Mouse (Mus musculus): ENCODE measurements around the gene Mt3. TPM values are rescaled to one million over a fixed set of nuclear protein-coding genes. Genes with fewer than 3 reads are reported as not detected.
A peak's percentile ranks its signal among the peaks of the same experiment; 100 is the strongest.

Mt3 gene
- polyA plus RNA-seq, 1 experiment from 2014 or later, result 14.1 TPM

- WGBS, result 84% methylated on average over 6 of the region's 6 CpGs
- H3K9me3 ChIP-seq (ENCODE audit: control insufficient read depth, low read length), result no peaks in the 10 kb centered on the region
- H3K4me2 ChIP-seq (ENCODE audit: low read depth, low read length), result no peak overlapping the region
- ATAC-seq (ENCODE audit: low read depth), result no peak
- H3K27me3 ChIP-seq (replicated peaks; ENCODE audit: control insufficient read depth, insufficient read depth, low read length), result no peaks in the 10 kb centered on the region
- no peaks in the 10 kb centered on the region for H3K36me3 ChIP-seq (ENCODE audit: control insufficient read depth, insufficient read depth, low read length)
- no peak overlapping the region for H3K27ac ChIP-seq (replicated peaks; ENCODE audit: low read depth, low read length)
- H3K9ac ChIP-seq (ENCODE audit: low read depth, low read length), result no peak overlapping the region
- H3K4me1 ChIP-seq (ENCODE audit: control insufficient read depth, insufficient read depth, low read length), result no peaks in the 10 kb centered on the region
- DNase-seq (ENCODE audit: low spot score), result no peak
- no peak overlapping the region for H3K4me3 ChIP-seq (ENCODE audit: low read depth, low read length)
Observed at GRCm38 (mm10) chr8:94135556-94135955, 16.9 kb upstream of the Mt3 start.

DNA sequence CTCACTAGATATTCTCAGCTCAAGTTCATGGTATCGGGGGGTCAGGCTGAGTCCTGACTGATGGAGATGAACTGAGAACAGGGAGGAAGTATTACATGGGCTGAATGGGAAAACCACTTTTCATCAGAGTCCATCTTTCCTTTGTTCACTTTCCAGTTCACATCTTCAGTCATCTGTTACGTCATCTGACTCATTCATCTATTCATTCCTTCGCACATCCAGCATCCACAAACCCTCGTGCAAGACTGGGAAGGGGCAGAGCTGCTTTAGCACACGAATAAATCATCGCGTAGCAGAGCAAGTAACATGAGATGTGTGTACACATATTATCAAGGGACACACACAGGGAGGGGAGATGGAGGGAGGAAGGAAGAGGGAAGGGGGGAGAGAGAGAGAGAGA, 16.2 kb upstream of the Mt3 start:
- Histone ChIP-seq H3K36me3 (ENCODE audit: control insufficient read depth, insufficient read depth, low read length) (no peaks in the 10 kb centered on the region), H3K27ac (replicated peaks; ENCODE audit: low read depth, low read length) (no peak overlapping the region), H3K27me3 (replicated peaks; ENCODE audit: control insufficient read depth, insufficient read depth, low read length) (no peaks in the 10 kb centered on the region), H3K4me1 (ENCODE audit: control insufficient read depth, insufficient read depth, low read length) (no peaks in the 10 kb centered on the region), H3K4me2 (ENCODE audit: low read depth, low read length) (no peak overlapping the region), H3K4me3 (ENCODE audit: low read depth, low read length) (no peak overlapping the region), H3K9me3 (ENCODE audit: control insufficient read depth, low read length) (no peaks in the 10 kb centered on the region), H3K9ac (ENCODE audit: low read depth, low read length) (no peak overlapping the region)
- ATAC-seq (ENCODE audit: low read depth) (no peak), DNase-seq (ENCODE audit: low spot score) (no peak)
- WGBS, result 60% methylated on average over 7 of the region's 7 CpGs

- no peak within 1 kb of the TSS for H3K9ac ChIP-seq (ENCODE audit: low read depth, low read length)
- H3K4me1 ChIP-seq (ENCODE audit: control insufficient read depth, insufficient read depth, low read length), result no peaks in the 10 kb centered on the region
- DNase-seq (ENCODE audit: low spot score) (no peak), ATAC-seq (ENCODE audit: low read depth) (no peak)
- H3K9me3 ChIP-seq (ENCODE audit: control insufficient read depth, low read length), result no peaks in the 10 kb centered on the region
- WGBS, result 56% methylated on average over 6 of the region's 6 CpGs
- H3K4me3 ChIP-seq (ENCODE audit: low read depth, low read length), result no peak within 1 kb of the TSS
- no peak within 1 kb of the TSS for H3K27ac ChIP-seq (replicated peaks; ENCODE audit: low read depth, low read length)
- no peaks in the 10 kb centered on the region for H3K36me3 ChIP-seq (ENCODE audit: control insufficient read depth, insufficient read depth, low read length)
- H3K4me2 ChIP-seq (ENCODE audit: low read depth, low read length), result no peak within 1 kb of the TSS
- no peaks in the 10 kb centered on the region for H3K27me3 ChIP-seq (replicated peaks; ENCODE audit: control insufficient read depth, insufficient read depth, low read length)
Observed at GRCm38 (mm10) chr8:94136933-94137332, 15.5 kb upstream of the Mt3 start, which contains the start of gene Mt4. TSS of gene Mt4 (plus strand) at chr8:94137197.

DNA sequence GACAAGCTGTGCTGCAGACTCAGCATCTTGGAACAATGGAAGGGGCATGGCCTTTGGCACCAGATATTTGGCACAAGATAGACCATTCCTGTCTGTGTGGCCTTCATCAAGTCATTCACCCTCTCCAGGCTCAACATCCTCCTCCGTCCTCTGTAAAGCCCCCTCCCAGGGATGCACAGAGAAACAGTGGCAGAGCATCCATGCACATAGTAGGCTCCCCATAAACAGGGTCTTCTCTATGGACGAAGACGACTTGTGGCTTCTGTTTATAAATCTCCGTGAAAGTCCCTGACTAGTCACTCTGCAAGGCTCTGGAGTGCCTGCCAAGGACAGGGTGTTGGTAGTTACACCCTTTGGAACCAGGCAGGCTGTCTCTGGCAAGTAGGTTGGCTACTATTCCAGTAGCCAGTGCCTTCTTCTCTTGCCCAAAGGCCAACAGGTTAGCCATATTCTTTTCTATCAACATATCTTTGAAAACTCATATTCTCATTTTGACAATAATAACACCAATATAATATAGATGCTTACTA, 12.1 kb upstream of the Mt3 start:
- H3K27ac ChIP-seq (replicated peaks; ENCODE audit: low read depth, low read length), result no peak overlapping the region
- H3K27me3 ChIP-seq (replicated peaks; ENCODE audit: control insufficient read depth, insufficient read depth, low read length), result no peaks in the 10 kb centered on the region
- no peak overlapping the region for H3K9ac ChIP-seq (ENCODE audit: low read depth, low read length)
- H3K4me1 ChIP-seq (ENCODE audit: control insufficient read depth, insufficient read depth, low read length), result no peaks in the 10 kb centered on the region
- WGBS, result 83% methylated on average over 4 of the region's 4 CpGs
- ATAC-seq (ENCODE audit: low read depth) (no peak), DNase-seq (ENCODE audit: low spot score) (no peak)
- H3K4me3 ChIP-seq (ENCODE audit: low read depth, low read length), result no peak overlapping the region
- H3K9me3 ChIP-seq (ENCODE audit: control insufficient read depth, low read length), result no peaks in the 10 kb centered on the region
- no peak overlapping the region for H3K4me2 ChIP-seq (ENCODE audit: low read depth, low read length)
- H3K36me3 ChIP-seq (ENCODE audit: control insufficient read depth, insufficient read depth, low read length), result no peaks in the 10 kb centered on the region

- H3K4me1 ChIP-seq (ENCODE audit: control insufficient read depth, insufficient read depth, low read length), result peaks cover 3% of the 10 kb centered on the region; the same call in 1 of the 2 replicates
- H3K4me2 ChIP-seq (ENCODE audit: low read depth, low read length), result no peak overlapping the region
- H3K9ac ChIP-seq (ENCODE audit: low read depth, low read length), result no peak overlapping the region
- peaks cover 17% of the 10 kb centered on the region for H3K27me3 ChIP-seq (replicated peaks; ENCODE audit: control insufficient read depth, insufficient read depth, low read length)
- H3K27ac ChIP-seq (replicated peaks; ENCODE audit: low read depth, low read length), result no peak overlapping the region
- no peak overlapping the region for H3K4me3 ChIP-seq (ENCODE audit: low read depth, low read length)
- H3K9me3 ChIP-seq (ENCODE audit: control insufficient read depth, low read length), result no peaks in the 10 kb centered on the region
- H3K36me3 ChIP-seq (ENCODE audit: control insufficient read depth, insufficient read depth, low read length), result no peaks in the 10 kb centered on the region
- ATAC-seq (ENCODE audit: low read depth), result no peak
- WGBS, result 37% methylated on average over 5 of the region's 5 CpGs
- peak; percentile 45 for DNase-seq (ENCODE audit: low spot score)
Observed at GRCm38 (mm10) chr8:94148236-94148635, 4.2 kb upstream of the Mt3 start.

- no peak for ATAC-seq (ENCODE audit: low read depth)
- no peak overlapping the region for H3K4me2 ChIP-seq (ENCODE audit: low read depth, low read length)
Observed at GRCm38 (mm10) chr8:94150925-94151324, 1.5 kb upstream of the Mt3 start.

DNA sequence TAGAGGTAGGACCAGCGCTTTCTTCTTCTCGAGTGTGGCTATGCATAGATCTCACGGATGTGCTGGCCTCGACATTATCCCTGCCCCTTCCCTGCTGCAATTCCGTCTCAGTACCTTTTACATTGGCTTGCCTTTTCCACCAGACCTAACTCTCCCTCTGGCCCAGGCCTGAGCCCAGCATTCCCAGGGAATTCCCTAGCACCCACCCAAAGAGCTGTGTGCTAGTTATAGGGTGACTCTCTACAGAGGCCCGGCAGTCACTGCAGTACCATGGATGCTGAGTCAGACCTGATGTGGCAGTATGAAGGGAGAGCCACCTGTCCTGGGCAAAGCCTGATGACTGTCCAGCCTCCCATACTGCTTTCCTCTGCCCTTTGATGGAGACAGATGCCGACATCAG, 1.0 kb downstream of the Mt3 start:
- H3K4me2 ChIP-seq (ENCODE audit: low read depth, low read length), result no peak overlapping the region
- H3K4me3 ChIP-seq (ENCODE audit: low read depth, low read length), result no peak overlapping the region
- H3K9ac ChIP-seq (ENCODE audit: low read depth, low read length), result no peak overlapping the region
- peaks cover 23% of the 10 kb centered on the region for H3K27me3 ChIP-seq (replicated peaks; ENCODE audit: control insufficient read depth, insufficient read depth, low read length)
- no peaks in the 10 kb centered on the region for H3K36me3 ChIP-seq (ENCODE audit: control insufficient read depth, insufficient read depth, low read length)
- DNase-seq (ENCODE audit: low spot score) (no peak), ATAC-seq (ENCODE audit: low read depth) (no peak)
- H3K27ac ChIP-seq (replicated peaks; ENCODE audit: low read depth, low read length), result no peak overlapping the region
- H3K9me3 ChIP-seq (ENCODE audit: control insufficient read depth, low read length), result no peaks in the 10 kb centered on the region
- H3K4me1 ChIP-seq (ENCODE audit: control insufficient read depth, insufficient read depth, low read length), result peaks cover 12% of the 10 kb centered on the region; the same call in 1 of the 2 replicates
- WGBS, result 24% methylated on average over 7 of the region's 7 CpGs

More at GRCm38 (mm10) chr8:94150925-94151324, 1.5 kb upstream of the Mt3 start:
- no peak for DNase-seq (ENCODE audit: low spot score)
- H3K9ac ChIP-seq (ENCODE audit: low read depth, low read length), result no peak overlapping the region
- peaks cover 12% of the 10 kb centered on the region; the same call in 1 of the 2 replicates for H3K4me1 ChIP-seq (ENCODE audit: control insufficient read depth, insufficient read depth, low read length)
- H3K27ac ChIP-seq (replicated peaks; ENCODE audit: low read depth, low read length), result no peak overlapping the region
- no peaks in the 10 kb centered on the region for H3K9me3 ChIP-seq (ENCODE audit: control insufficient read depth, low read length)
- H3K27me3 ChIP-seq (replicated peaks; ENCODE audit: control insufficient read depth, insufficient read depth, low read length), result peaks cover 23% of the 10 kb centered on the region
- H3K36me3 ChIP-seq (ENCODE audit: control insufficient read depth, insufficient read depth, low read length), result no peaks in the 10 kb centered on the region
- 73% methylated on average over 5 of the region's 5 CpGs for WGBS
- no peak overlapping the region for H3K4me3 ChIP-seq (ENCODE audit: low read depth, low read length)

- WGBS, result 43% methylated on average over 6 of the region's 6 CpGs
- no peaks in the 10 kb centered on the region for H3K9me3 ChIP-seq (ENCODE audit: control insufficient read depth, low read length)
- no peak overlapping the region for H3K4me3 ChIP-seq (ENCODE audit: low read depth, low read length)
- ATAC-seq (ENCODE audit: low read depth) (no peak), DNase-seq (ENCODE audit: low spot score) (no peak)
- no peak overlapping the region for H3K4me2 ChIP-seq (ENCODE audit: low read depth, low read length)
- peaks cover 23% of the 10 kb centered on the region for H3K27me3 ChIP-seq (replicated peaks; ENCODE audit: control insufficient read depth, insufficient read depth, low read length)
- H3K9ac ChIP-seq (ENCODE audit: low read depth, low read length), result no peak overlapping the region
- no peaks in the 10 kb centered on the region for H3K36me3 ChIP-seq (ENCODE audit: control insufficient read depth, insufficient read depth, low read length)
- H3K27ac ChIP-seq (replicated peaks; ENCODE audit: low read depth, low read length), result no peak overlapping the region
- peaks cover 12% of the 10 kb centered on the region; the same call in 1 of the 2 replicates for H3K4me1 ChIP-seq (ENCODE audit: control insufficient read depth, insufficient read depth, low read length)
Observed at GRCm38 (mm10) chr8:94154537-94154936, 2.1 kb downstream of the Mt3 start.

- H3K4me3 ChIP-seq (ENCODE audit: low read depth, low read length), result no peak overlapping the region
- DNase-seq (ENCODE audit: low spot score), result no peak
Observed at GRCm38 (mm10) chr8:94156092-94156491, 3.7 kb downstream of the Mt3 start.

More at GRCm38 (mm10) chr8:94156092-94156491, 3.7 kb downstream of the Mt3 start:
- Histone ChIP-seq H3K4me1 (ENCODE audit: control insufficient read depth, insufficient read depth, low read length) (peaks cover 12% of the 10 kb centered on the region; the same call in 1 of the 2 replicates), H3K27me3 (replicated peaks; ENCODE audit: control insufficient read depth, insufficient read depth, low read length) (peaks cover 23% of the 10 kb centered on the region), H3K4me2 (ENCODE audit: low read depth, low read length) (no peak overlapping the region), H3K36me3 (ENCODE audit: control insufficient read depth, insufficient read depth, low read length) (no peaks in the 10 kb centered on the region), H3K27ac (replicated peaks; ENCODE audit: low read depth, low read length) (no peak overlapping the region), H3K9ac (ENCODE audit: low read depth, low read length) (no peak overlapping the region), H3K9me3 (ENCODE audit: control insufficient read depth, low read length) (no peaks in the 10 kb centered on the region)
- WGBS, result 63% methylated on average over 4 of the region's 4 CpGs
- no peak for ATAC-seq (ENCODE audit: low read depth)

All from embryonic facial prominence, embryonic 14.5 days (tissue).